Mouse (Mus musculus): ENCODE measurements around the gene Gm3488. TPM values are rescaled to one million over a fixed set of nuclear protein-coding genes. Genes with fewer than 3 reads are reported as not detected.
"Not testable (repeated sequence)": the region's sequence is repeated elsewhere in the genome, so short reads cannot be mapped to it uniquely, and the experiment has no call there.

Gene Gm3488
- total RNA-seq (2022), result not detected

DNA sequence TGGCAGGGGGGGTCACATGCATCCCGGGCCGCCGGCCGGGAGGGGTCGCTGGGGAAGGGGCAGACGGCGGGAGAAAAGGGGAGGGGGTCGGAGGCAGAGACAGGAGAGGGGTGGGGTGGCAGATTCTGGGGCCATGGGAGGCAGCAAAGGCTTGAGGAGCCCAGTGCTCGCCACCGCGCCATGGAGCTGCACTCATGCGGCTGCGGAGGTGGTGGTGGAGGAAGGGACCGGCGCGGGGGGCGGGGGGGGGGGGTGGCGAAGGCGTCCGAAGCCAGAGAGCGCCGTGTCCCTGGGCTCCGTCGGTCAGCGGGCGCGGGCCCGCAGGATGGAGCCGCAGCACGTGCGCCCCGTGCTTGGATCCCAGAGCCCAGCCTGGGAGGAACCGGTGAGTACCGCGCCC is at the start of gene Gm3488:
Gene Gm3488 (plus strand): TSS at position 301 of the 400 bp plus-strand sequence.
- not testable (repeated sequence) for DNase-seq (ENCODE audit: low spot score)

DNA sequence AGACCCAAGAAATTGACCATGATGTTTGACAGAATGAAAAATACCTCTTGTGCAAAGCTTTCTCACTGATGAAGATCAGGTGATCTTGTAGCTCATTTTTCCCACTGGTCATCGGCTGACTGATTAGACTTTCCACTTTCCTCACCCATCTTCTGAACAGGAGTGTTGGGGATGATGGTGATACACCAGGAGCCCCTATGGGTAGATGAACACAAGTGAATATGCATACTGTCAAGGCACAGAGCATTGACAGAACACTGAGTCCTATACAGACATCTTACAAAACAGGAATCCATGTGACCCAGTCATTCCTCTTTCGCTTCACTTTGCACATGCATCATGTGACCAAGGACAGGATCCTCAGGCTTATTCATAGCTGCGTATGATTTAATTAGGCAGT is 46.1 kb upstream of the Gm3488 start, which contains the start of gene Gm3194:
Gene Gm3194 (minus strand): TSS at position 101 of the 400 bp plus-strand sequence.
- DNase-seq (ENCODE audit: low spot score), result not testable (repeated sequence)

DNA sequence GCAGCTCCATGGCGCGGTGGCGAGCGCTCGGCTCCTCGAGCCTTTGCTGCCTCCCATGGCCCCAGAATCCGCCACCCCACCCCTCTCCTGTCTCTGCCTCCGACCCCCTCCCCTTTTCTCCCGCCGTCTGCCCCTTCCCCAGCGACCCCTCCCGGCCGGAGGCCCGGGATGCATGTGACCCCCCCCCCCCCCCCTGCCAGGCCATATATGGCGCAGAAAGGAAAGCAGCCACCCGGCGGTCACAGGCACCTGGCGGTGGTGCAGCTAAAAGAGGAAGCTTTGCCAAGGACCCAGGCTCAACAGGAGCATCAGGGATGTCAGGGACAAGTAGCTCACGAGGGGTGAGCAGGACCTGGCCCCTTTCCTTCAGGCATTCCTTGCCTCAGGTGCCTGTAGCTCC is 41.0 kb upstream of the Gm3488 start:
- DNase-seq (ENCODE audit: low spot score), result not testable (repeated sequence)

DNA sequence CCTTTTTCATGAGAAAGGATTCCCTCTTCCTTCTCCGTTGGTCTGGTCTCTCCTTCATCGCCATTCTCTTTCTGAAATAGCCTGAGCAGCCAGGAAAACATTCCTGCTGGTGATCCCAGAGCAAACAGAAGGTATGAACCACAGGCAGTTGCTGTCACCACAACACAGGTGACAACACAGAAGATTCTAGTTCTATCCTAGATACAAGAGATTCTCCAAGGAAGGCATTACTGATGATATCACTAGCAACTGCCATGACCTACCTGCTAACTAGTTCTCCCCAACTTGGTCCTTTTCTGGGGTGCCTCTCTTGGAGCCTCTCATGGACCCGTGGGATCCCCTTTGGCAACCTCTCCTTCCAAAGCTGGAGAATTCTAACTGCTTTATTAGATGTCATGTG is 23.7 kb upstream of the Gm3488 start, which contains the start of gene Gm8246:
Gene Gm8246 (minus strand): TSS at position 101 of the 400 bp plus-strand sequence.
- DNase-seq (ENCODE audit: low spot score), result not testable (repeated sequence)

DNA sequence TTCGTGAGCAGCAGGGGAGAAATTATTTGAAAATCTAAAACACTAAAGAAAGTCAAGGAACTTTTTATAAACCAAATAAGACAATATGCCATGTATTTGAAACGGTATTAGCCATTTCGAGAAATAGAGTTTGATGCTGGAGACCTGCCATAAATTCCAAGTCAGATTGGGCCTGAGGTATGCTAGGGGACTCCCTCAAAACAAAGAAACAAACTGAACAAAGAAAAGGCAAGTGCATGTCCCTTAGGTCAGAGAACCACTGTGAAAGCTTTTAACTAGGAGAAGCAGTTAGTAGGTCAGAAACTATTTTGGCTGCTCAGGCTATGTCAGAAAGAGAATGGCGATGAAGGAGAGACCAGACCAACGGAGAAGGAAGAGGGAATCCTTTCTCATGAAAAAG is 17.6 kb upstream of the Gm3488 start, which contains the start of gene Gm3187:
Gene Gm3187 (plus strand): TSS at position 301 of the 400 bp plus-strand sequence.
- not testable (repeated sequence) for DNase-seq (ENCODE audit: low spot score)

DNA sequence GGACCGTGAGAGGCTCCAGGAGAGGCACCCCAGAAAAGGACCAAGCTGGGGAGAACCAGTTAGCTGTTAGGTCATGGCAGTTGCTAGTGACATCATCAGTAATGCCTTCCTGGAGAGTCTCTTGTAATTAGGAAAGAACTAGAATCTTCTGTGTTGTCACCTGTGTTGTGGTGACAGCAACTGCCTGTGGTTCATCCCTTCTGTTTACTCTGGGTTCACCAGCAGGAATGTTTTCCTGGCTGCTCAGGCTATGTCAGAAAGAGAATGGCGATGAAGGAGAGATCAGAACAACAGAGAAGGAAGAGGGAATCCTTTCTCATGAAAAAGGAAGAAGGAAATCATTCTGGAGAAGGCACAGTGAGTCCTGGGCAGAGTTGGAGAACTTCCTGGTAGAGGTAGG is 36.7 kb downstream of the Gm3488 start, which contains the start of gene Gm3532:
Gene Gm3532 (plus strand): TSS at position 301 of the 400 bp plus-strand sequence.
- DNase-seq (ENCODE audit: low spot score), result not testable (repeated sequence)

Other genes with a start within 250 kb of the Gm3488 start
- gene Gm3526, start 241.1 kb upstream of the Gm3488 start, total RNA-seq (2022), result not detected
- not detected for gene Gm3542, start 166.7 kb upstream of the Gm3488 start, total RNA-seq (2022)
- gene Gm3500, start 112.6 kb upstream of the Gm3488 start, total RNA-seq (2022), result not detected
- under 1 TPM in 3 of 4 experiments, not detected in 1; 0.30 to 0.63 (median 0.37) TPM for gene Gm3194, start 46.2 kb upstream of the Gm3488 start, total RNA-seq (2022)
- gene Gm8246, start 23.8 kb upstream of the Gm3488 start, total RNA-seq (2022), result not detected
- gene Gm3187, start 17.5 kb upstream of the Gm3488 start, total RNA-seq (2022), result not detected
- gene Gm3532, start 36.8 kb downstream of the Gm3488 start, total RNA-seq (2022), result not detected
- not detected for gene Gm8265, start 131.4 kb downstream of the Gm3488 start, total RNA-seq (2022)
- not detected for gene Gm9603, start 185.8 kb downstream of the Gm3488 start, total RNA-seq (2022)
- under 1 TPM in 1 of 4 experiments, not detected in 3; 0.54 TPM for gene Gm3373, start 239.9 kb downstream of the Gm3488 start, total RNA-seq (2022)

Measured in heart, adult 8-10 months (tissue).